Mouse (Mus musculus): ENCODE measurements around the gene Adgrg6. TPM values are rescaled to one million over a fixed set of nuclear protein-coding genes. Genes with fewer than 3 reads are reported as not detected.

Adgrg6 gene
- 2.2 and 3.0 TPM in 2 replicates for polyA plus RNA-seq (2014; fragmentation: Nextera tagmentation; extraction: Ambion mirVana)

GRCm38 (mm10) chr10:14544941-14545717 lies at the start of gene Adgrg6:
Gene Adgrg6 (minus strand): TSS chr10:14545659.
- no peak within 1 kb of the TSS for H3K27ac ChIP-seq (ENCODE audit: low read depth, low read length)
- H3K9me3 ChIP-seq (ENCODE audit: control insufficient read depth, low read length) = no peaks in the 10 kb centered on the region
- peak; percentile 62 for DNase-seq (ENCODE audit: low spot score)
- under 1% methylated on average over 79 of the region's 81 CpGs for WGBS
- H3K4me3 ChIP-seq (ENCODE audit: low read depth, low read length) = peak within 1 kb of the TSS; percentile 68
- 0 out of 2 replicates have a peak, but pooled peaks cover 2% of the 10 kb centered on the region for H3K4me1 ChIP-seq (replicated peaks; ENCODE audit: control insufficient read depth, insufficient read depth, low read length)
- H3K4me2 ChIP-seq (replicated peaks; ENCODE audit: low read depth, low read length) = peak within 1 kb of the TSS; percentile 99
- ATAC-seq (ENCODE audit: low FRiP score) = peak; percentile 78
- H3K36me3 ChIP-seq (ENCODE audit: control insufficient read depth, insufficient read depth, low read length) = no peaks in the 10 kb centered on the region
- H3K27me3 ChIP-seq (ENCODE audit: control insufficient read depth, insufficient read depth, low read length) = peaks cover 12% of the 10 kb centered on the region
- peak within 1 kb of the TSS; percentile 70 for H3K9ac ChIP-seq (ENCODE audit: low read depth, low read length)

- ATAC-seq (ENCODE audit: low FRiP score) (no peak), DNase-seq (ENCODE audit: low spot score) (no peak)
- Histone ChIP-seq H3K4me1 (replicated peaks; ENCODE audit: control insufficient read depth, insufficient read depth, low read length) (no peaks in the 10 kb centered on the region), H3K36me3 (ENCODE audit: control insufficient read depth, insufficient read depth, low read length) (no peaks in the 10 kb centered on the region), H3K27ac (ENCODE audit: low read depth, low read length) (no peak overlapping the region), H3K4me3 (ENCODE audit: low read depth, low read length) (no peak overlapping the region), H3K9me3 (ENCODE audit: control insufficient read depth, low read length) (no peaks in the 10 kb centered on the region), H3K27me3 (ENCODE audit: control insufficient read depth, insufficient read depth, low read length) (no peaks in the 10 kb centered on the region), H3K9ac (ENCODE audit: low read depth, low read length) (no peak overlapping the region), H3K4me2 (replicated peaks; ENCODE audit: low read depth, low read length) (no peak overlapping the region)
- 88% methylated on average over 1 of the region's 1 CpGs for WGBS
These were observed 46.8 kb upstream of the Adgrg6 start for GRCm38 (mm10) chr10:14592215-14592614.

- DNase-seq (ENCODE audit: low spot score) (no peak), ATAC-seq (ENCODE audit: low FRiP score) (no peak)
- H3K9ac ChIP-seq (ENCODE audit: low read depth, low read length) = no peak overlapping the region
- H3K27me3 ChIP-seq (ENCODE audit: control insufficient read depth, insufficient read depth, low read length) = no peaks in the 10 kb centered on the region
- no peaks in the 10 kb centered on the region for H3K4me1 ChIP-seq (replicated peaks; ENCODE audit: control insufficient read depth, insufficient read depth, low read length)
- H3K4me3 ChIP-seq (ENCODE audit: low read depth, low read length) = no peak overlapping the region
- WGBS = 93% methylated on average over 2 of the region's 2 CpGs
- no peak overlapping the region for H3K4me2 ChIP-seq (replicated peaks; ENCODE audit: low read depth, low read length)
- H3K9me3 ChIP-seq (ENCODE audit: control insufficient read depth, low read length) = no peaks in the 10 kb centered on the region
- H3K36me3 ChIP-seq (ENCODE audit: control insufficient read depth, insufficient read depth, low read length) = no peaks in the 10 kb centered on the region
- H3K27ac ChIP-seq (ENCODE audit: low read depth, low read length) = no peak overlapping the region
These were observed 45.4 kb upstream of the Adgrg6 start for GRCm38 (mm10) chr10:14590816-14591215.

GRCm38 (mm10) chr10:14589667-14590066 lies 44.2 kb upstream of the Adgrg6 start:
- DNase-seq (ENCODE audit: low spot score) (no peak), ATAC-seq (ENCODE audit: low FRiP score) (no peak)
- no peak overlapping the region for H3K4me2 ChIP-seq (replicated peaks; ENCODE audit: low read depth, low read length)
- H3K4me1 ChIP-seq (replicated peaks; ENCODE audit: control insufficient read depth, insufficient read depth, low read length) = no peaks in the 10 kb centered on the region
- no peaks in the 10 kb centered on the region for H3K36me3 ChIP-seq (ENCODE audit: control insufficient read depth, insufficient read depth, low read length)
- no peaks in the 10 kb centered on the region for H3K9me3 ChIP-seq (ENCODE audit: control insufficient read depth, low read length)
- no peak overlapping the region for H3K9ac ChIP-seq (ENCODE audit: low read depth, low read length)
- H3K27ac ChIP-seq (ENCODE audit: low read depth, low read length) = no peak overlapping the region
- H3K27me3 ChIP-seq (ENCODE audit: control insufficient read depth, insufficient read depth, low read length) = no peaks in the 10 kb centered on the region
- H3K4me3 ChIP-seq (ENCODE audit: low read depth, low read length) = no peak overlapping the region
- 90% methylated on average over 6 of the region's 6 CpGs for whole genome bisulfite sequencing

- Histone ChIP-seq H3K4me1 (replicated peaks; ENCODE audit: control insufficient read depth, insufficient read depth, low read length) (no peaks in the 10 kb centered on the region), H3K27ac (ENCODE audit: low read depth, low read length) (no peak overlapping the region), H3K4me3 (ENCODE audit: low read depth, low read length) (no peak overlapping the region), H3K4me2 (replicated peaks; ENCODE audit: low read depth, low read length) (no peak overlapping the region), H3K9me3 (ENCODE audit: control insufficient read depth, low read length) (no peaks in the 10 kb centered on the region), H3K36me3 (ENCODE audit: control insufficient read depth, insufficient read depth, low read length) (no peaks in the 10 kb centered on the region), H3K9ac (ENCODE audit: low read depth, low read length) (no peak overlapping the region), H3K27me3 (ENCODE audit: control insufficient read depth, insufficient read depth, low read length) (no peaks in the 10 kb centered on the region)
- WGBS = 88% methylated on average over 1 of the region's 1 CpGs
- no peak for ATAC-seq (ENCODE audit: low FRiP score)
- DNase-seq (ENCODE audit: low spot score) = no peak
These were observed 38.0 kb upstream of the Adgrg6 start for GRCm38 (mm10) chr10:14583496-14583895.

DNA sequence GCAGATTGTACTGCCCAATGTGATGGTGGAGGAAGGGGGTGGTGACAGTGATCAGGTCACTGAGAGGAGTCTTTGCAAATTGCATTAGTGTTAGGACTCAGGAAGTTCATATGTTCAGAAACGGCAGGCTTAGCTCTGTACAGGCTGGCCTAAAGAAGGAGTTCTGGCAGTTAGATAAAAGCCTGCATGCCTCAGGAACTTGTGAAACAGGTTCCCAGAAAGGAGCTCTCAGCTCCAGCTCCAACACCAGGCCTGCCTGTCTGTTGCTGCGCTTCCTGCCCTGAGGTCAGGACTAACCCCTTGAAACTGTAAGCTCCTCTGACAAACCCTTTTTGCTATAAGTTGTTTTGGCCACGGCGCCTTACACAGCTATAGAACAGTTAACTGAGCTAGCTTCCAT lies 28.8 kb upstream of the Adgrg6 start:
- 80% methylated on average over 4 of the region's 4 CpGs for WGBS
- no peaks in the 10 kb centered on the region for H3K9me3 ChIP-seq (ENCODE audit: control insufficient read depth, low read length)
- no peaks in the 10 kb centered on the region for H3K4me1 ChIP-seq (replicated peaks; ENCODE audit: control insufficient read depth, insufficient read depth, low read length)
- no peak overlapping the region for H3K4me2 ChIP-seq (replicated peaks; ENCODE audit: low read depth, low read length)
- H3K27ac ChIP-seq (ENCODE audit: low read depth, low read length) = no peak overlapping the region
- H3K36me3 ChIP-seq (ENCODE audit: control insufficient read depth, insufficient read depth, low read length) = no peaks in the 10 kb centered on the region
- no peak overlapping the region for H3K9ac ChIP-seq (ENCODE audit: low read depth, low read length)
- DNase-seq (ENCODE audit: low spot score) = no peak
- no peaks in the 10 kb centered on the region for H3K27me3 ChIP-seq (ENCODE audit: control insufficient read depth, insufficient read depth, low read length)
- H3K4me3 ChIP-seq (ENCODE audit: low read depth, low read length) = no peak overlapping the region
- ATAC-seq (ENCODE audit: low FRiP score) = no peak

- Histone ChIP-seq H3K27me3 (ENCODE audit: control insufficient read depth, insufficient read depth, low read length) (no peaks in the 10 kb centered on the region), H3K4me3 (ENCODE audit: low read depth, low read length) (no peak overlapping the region), H3K27ac (ENCODE audit: low read depth, low read length) (no peak overlapping the region), H3K9ac (ENCODE audit: low read depth, low read length) (no peak overlapping the region), H3K36me3 (ENCODE audit: control insufficient read depth, insufficient read depth, low read length) (no peaks in the 10 kb centered on the region), H3K9me3 (ENCODE audit: control insufficient read depth, low read length) (no peaks in the 10 kb centered on the region), H3K4me1 (replicated peaks; ENCODE audit: control insufficient read depth, insufficient read depth, low read length) (no peaks in the 10 kb centered on the region), H3K4me2 (replicated peaks; ENCODE audit: low read depth, low read length) (no peak overlapping the region)
- ATAC-seq (ENCODE audit: low FRiP score) (no peak), DNase-seq (ENCODE audit: low spot score) (no peak)
These were observed 25.7 kb upstream of the Adgrg6 start for GRCm38 (mm10) chr10:14571143-14571542.

GRCm38 (mm10) chr10:14570616-14571015 lies 25.2 kb upstream of the Adgrg6 start:
- Histone ChIP-seq H3K4me1 (replicated peaks; ENCODE audit: control insufficient read depth, insufficient read depth, low read length) (no peaks in the 10 kb centered on the region), H3K36me3 (ENCODE audit: control insufficient read depth, insufficient read depth, low read length) (no peaks in the 10 kb centered on the region), H3K4me3 (ENCODE audit: low read depth, low read length) (no peak overlapping the region), H3K27me3 (ENCODE audit: control insufficient read depth, insufficient read depth, low read length) (no peaks in the 10 kb centered on the region), H3K9ac (ENCODE audit: low read depth, low read length) (no peak overlapping the region), H3K4me2 (replicated peaks; ENCODE audit: low read depth, low read length) (no peak overlapping the region), H3K9me3 (ENCODE audit: control insufficient read depth, low read length) (no peaks in the 10 kb centered on the region), H3K27ac (ENCODE audit: low read depth, low read length) (no peak overlapping the region)
- ATAC-seq (ENCODE audit: low FRiP score) = no peak
- 14% methylated on average over 2 of the region's 2 CpGs for WGBS
- DNase-seq (ENCODE audit: low spot score) = no peak

DNA sequence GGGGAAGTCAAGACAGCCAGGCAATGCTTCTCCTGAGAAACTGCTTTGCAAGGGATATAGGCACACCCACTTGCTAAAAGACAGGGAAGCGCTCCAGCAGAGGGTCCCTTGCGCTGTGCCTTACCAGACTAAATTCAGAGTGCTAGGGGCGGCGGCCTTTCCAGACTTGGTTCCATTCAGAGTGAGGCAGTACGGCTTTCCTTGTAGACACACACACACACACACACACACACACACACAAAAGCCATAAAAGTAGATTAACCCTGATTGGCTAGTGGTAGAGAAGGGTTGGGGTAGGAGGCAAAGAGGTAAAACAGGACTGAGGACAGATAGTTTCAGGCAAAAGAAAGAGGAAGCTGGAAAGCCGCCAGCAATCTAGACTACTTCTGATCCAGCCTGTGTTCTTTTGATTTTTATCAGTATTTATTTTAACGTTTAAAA lies 672 bp upstream of the Adgrg6 start:
- Histone ChIP-seq H3K4me2 (replicated peaks; ENCODE audit: low read depth, low read length) (no peak overlapping the region), H3K9me3 (ENCODE audit: control insufficient read depth, low read length) (no peaks in the 10 kb centered on the region), H3K27ac (ENCODE audit: low read depth, low read length) (no peak overlapping the region), H3K36me3 (ENCODE audit: control insufficient read depth, insufficient read depth, low read length) (no peaks in the 10 kb centered on the region), H3K9ac (ENCODE audit: low read depth, low read length) (no peak overlapping the region), H3K4me1 (replicated peaks; ENCODE audit: control insufficient read depth, insufficient read depth, low read length) (0 out of 2 replicates have a peak, but pooled peaks cover 2% of the 10 kb centered on the region), H3K4me3 (ENCODE audit: low read depth, low read length) (no peak overlapping the region), H3K27me3 (ENCODE audit: control insufficient read depth, insufficient read depth, low read length) (peaks cover 12% of the 10 kb centered on the region)
- ATAC-seq (ENCODE audit: low FRiP score) (peak; percentile 55; the same call in 1 of the 2 replicates), DNase-seq (ENCODE audit: low spot score) (peak; percentile 27)
- WGBS = 23% methylated on average over 7 of the region's 7 CpGs
